Mouse (Mus musculus): Measurements from ENCODE around the gene Olfr1555-ps1.
"Not testable (repeated sequence)": the region's sequence is repeated elsewhere in the genome, so short reads cannot be mapped to it uniquely, and the experiment has no call there.

Olfr1555-ps1 gene

DNA sequence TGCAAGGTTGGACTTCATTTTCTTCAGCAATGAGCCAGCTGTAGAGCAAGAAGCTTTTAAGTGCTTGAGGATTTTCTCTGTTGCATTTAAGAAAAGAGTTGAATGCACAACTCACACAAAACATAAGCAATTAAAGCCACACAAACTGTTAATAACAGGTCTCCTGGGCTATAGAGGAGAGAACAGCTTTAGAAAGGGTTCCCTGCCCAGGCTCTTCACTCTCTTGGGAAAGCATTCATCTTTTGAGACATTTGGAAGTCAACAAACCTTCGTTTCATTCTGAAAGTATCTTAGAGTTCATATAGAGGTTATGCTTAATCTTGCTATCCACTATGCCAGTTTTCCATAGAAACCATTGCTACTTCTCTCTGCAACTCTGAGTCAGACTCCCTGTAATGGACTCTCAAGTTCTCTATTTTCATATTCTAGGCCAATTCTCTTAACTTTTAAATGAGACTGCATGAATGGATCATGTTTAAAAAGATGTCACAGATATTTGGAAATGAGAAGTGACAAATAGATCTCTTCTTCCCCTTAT, at the start of gene Olfr1555-ps1:
Olfr1555-ps1 (minus strand) TSS at position 51 of the 538 bp plus-strand sequence.
- DNase-seq (ENCODE audit: low read depth), result not testable (repeated sequence)

DNA sequence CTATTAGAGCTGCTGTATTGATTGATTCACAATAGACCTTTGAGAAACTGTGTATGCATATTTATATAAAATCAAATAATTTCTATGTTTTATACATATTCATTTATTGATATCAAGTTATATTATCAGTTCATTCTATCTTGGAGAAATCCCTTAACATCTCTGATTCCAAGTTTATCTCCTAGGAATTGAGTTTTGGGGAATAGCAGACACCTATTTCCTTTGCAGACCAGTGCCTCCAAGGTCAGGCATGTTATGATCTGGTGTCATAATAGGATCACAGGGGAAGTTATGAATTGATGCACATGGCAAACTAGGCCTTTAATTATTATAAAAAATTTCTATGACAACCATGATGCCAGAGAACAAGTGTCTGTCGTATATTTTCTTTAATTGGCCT, 30.4 kb upstream of the Olfr1555-ps1 start, which contains the start of gene Olfr1431:
Olfr1431 (plus strand) TSS at position 301 of the 400 bp plus-strand sequence.
- no peak for DNase-seq (ENCODE audit: low read depth)

DNA sequence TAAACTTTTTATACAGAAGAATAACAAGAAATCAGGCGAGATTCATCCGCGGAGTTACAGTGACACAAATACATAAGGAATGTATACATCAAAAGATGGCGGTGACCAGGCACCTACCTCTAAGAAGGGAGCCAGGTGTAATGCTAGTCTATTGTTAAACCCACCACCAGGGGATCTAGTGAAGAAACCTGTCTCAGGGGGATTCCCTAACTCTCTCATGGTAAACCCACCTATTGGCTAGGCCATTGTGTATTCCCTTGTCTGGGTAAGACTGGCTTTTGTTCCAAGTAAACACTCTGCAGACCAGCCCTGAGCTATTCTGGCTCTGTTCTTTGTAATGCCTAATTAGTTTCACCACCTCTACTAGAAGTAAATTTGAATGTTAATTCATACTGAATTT, 29.2 kb upstream of the Olfr1555-ps1 start:
- DNase-seq (ENCODE audit: low read depth), result not testable (repeated sequence)

DNA sequence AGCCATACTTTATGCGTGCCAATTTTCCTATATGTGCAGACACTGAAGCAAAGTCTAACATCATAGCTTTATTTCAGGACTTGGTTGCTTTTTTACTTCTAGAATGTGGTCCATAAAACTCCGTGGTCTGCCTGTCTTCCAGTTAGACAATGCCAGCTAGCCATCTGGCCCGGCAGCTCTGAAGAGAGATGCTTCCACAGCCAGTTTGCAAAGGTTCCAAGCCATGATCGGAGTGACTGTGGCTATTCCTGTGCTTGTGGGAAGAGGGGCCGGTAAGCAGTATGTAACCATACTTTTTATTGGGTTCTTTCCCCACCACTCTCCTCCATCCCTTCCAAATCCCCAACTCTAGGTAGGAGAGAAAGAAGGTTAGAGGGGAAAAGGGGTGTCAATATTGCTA, 5.5 kb upstream of the Olfr1555-ps1 start:
- DNase-seq (ENCODE audit: low read depth), result not testable (repeated sequence)

DNA sequence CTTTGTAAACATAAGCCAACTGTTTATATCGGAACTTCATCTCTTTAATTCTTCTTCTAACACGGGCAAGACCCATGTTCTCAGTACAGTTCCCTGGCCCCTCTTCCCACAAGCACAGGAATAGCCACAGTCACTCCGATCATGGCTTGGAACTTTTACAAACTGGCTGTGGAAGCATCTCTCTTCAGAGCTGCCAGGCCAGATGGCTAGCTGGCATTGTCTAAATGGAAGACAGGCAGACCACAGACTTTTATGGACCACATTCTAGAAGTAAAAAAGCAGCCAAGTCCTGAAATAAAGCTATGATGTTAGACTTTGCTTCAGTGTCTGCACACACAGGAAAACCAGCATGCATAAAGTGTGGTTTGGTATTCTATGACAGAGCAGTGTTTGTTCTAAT, 24.5 kb downstream of the Olfr1555-ps1 start:
- no peak for DNase-seq (ENCODE audit: low read depth)

DNA sequence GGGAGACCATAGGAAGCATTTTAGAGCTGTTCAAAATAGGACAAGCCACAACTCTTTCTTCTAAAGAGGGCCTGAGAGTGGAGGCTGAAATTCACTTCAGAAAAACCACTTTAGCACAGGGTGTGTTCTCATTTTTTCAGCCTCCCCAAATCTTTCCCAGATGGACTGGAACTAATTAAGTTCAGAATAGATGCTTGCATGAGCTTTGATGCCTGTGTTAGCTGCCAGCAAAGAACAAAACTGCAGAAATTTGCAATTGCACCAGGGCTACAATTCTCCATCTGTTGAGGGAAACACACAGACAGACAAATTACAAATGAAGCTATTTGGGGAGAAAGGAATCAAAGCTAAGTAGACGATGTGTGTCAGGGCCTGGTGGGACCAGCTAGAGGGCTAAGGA, 26.6 kb downstream of the Olfr1555-ps1 start:
- DNase-seq (ENCODE audit: low read depth), result no peak

DNA sequence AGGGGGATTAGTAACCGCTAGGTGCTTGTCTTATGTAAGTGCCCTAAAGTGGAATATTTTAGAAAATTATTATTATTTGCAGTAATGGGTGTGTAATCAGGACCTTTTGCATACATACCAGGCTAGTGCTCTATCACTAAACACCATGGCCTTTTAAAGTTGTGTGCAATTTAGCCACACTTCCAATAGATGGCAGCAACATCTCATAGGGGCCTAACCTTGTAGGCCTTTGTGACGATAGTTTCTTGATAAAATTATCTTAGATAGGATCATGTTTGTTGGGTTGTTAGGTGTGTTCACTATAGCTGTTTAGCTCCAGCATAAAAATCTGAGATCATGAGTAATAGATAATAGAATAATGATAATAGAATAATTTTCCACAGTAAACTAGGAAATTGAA, 35.6 kb downstream of the Olfr1555-ps1 start:
- DNase-seq (ENCODE audit: low read depth), result no peak

DNA sequence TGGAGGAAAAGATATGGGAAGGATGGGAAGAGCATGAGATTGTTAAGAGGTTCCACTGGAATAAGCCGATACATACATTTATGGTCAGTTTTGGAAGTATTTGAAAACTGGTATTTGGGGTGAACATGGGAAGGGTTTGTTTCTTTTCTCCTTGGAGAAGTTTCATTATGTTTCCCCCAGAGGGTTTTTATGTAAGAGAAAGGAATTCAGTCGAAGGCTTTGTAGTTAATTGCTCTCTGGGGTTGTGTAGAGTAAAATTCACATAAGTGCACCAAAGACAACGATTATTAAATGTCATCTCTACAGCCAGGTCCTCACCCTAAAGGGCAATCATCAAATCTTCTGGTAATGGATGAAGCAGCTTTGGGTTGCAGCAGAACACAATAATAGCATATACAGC, 46.8 kb downstream of the Olfr1555-ps1 start, which contains the start of gene Olfr76:
Olfr76 (minus strand) TSS at position 101 of the 400 bp plus-strand sequence.
- DNase-seq (ENCODE audit: low read depth), result no peak

DNA sequence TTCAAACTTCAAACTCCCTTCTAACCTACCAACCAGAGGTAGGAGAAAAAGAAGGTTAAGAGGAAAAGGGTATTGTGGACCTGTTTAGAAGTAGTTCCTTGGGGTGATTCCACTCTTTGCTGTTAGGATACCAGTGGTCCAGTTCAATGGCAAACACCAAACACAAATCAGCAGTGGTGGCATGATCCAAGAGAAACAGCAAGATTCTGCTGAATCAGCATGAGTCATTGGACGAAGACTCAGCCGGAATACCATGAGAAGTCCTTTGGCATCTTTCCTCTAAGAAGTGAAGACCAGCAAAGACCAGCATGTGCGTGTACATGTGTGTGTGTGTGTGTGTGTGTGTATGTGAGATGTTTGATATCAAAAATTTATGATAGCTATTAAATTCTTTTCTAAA, 53.4 kb downstream of the Olfr1555-ps1 start:
- DNase-seq (ENCODE audit: low read depth), result no peak

DNA sequence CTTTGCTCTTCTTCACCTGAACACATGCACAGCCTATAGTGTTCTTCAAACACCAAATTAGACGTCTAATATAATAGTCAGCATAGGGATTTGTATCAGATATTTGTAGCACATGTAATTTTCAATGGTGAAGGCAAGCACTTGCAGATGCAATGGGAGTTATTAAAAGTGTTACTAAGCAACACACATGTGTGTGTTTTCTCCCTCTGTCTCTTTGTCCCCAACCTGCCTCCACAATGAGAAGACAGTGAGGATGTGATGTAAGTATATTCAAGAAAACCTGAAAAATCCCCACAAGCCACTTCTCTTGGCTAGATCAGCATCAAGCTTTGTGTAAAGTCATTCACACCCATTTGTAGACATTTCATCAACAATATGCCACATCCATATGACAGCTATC, 54.1 kb downstream of the Olfr1555-ps1 start, which contains the start of gene Olfr1428:
Olfr1428 (minus strand) TSS at position 101 of the 400 bp plus-strand sequence.
- DNase-seq (ENCODE audit: low read depth), result no peak

Data from c-Kit-positive CD71-positive TER-119-negative erythroid progenitor cells, embryonic 14.5 days (primary cell).